Mouse (Mus musculus) C2C12 (cell line): ENCODE results near the gene Mtcl1.

Experiments
- CEBPB ChIP-seq: IDR thresholded peaks from one replicate; pipeline ENCODE4 v1.6.1; 2011; ENCODE audit warnings: low read depth, mild to moderate bottlenecking, control low read depth, moderate library complexity
- CTCF ChIP-seq: IDR thresholded peaks from one replicate; pipeline ENCODE4 v1.5.1; 2011; ENCODE audit not compliant: control insufficient read depth, insufficient read depth, insufficient read length
- FOSL1 ChIP-seq: IDR thresholded peaks from one replicate; pipeline ENCODE4 v1.8.0; 2011; ENCODE audit warnings: mild to moderate bottlenecking, low read length; ENCODE audit not compliant: poor library complexity, insufficient read depth, severe bottlenecking
- MAX ChIP-seq: IDR thresholded peaks from one replicate; pipeline ENCODE4 v1.6.1; 2011; ENCODE audit warnings: mild to moderate bottlenecking, control low read depth
- MYOD1 ChIP-seq: IDR thresholded peaks from one replicate; pipeline ENCODE4 v1.6.1; 2011; ENCODE audit warnings: low read depth; ENCODE audit not compliant: control insufficient read depth, insufficient read length
- USF1 ChIP-seq: IDR thresholded peaks from one replicate; pipeline ENCODE4 v1.6.1; 2011; ENCODE audit warnings: low read depth, mild to moderate bottlenecking, control low read depth, moderate library complexity

DNA sequence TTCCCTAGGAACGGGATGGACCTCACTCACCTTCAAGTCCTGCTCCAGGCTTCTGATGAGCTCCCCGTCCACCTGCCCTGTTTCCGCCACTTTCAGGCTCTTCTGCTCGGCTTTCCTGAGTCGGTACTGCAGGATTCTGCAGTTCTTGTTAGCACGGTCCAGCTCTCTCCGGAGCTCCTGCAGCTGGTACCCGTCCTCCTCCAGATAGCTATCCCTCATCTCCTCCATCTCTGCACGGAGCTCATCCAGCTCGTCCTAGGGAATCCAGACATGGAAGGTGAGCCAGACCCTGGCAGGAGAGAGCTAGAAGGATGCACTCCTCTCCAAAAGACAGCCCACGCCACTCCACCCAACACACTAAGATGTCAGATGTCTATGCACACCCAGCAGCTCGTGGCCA lies 11.4 kb downstream of the Mtcl1 start:
- TF ChIP-seq FOSL1 (no peak), USF1 (no peak), CTCF (no peak), CEBPB (no peak), MAX (no peak), MYOD1 (no peak)
